Mouse (Mus musculus): ENCODE data around the gene Olfr1242. TPM values are rescaled to one million over a fixed set of nuclear protein-coding genes. Genes with fewer than 3 reads are reported as not detected.
A peak's percentile ranks its signal among the peaks of the same experiment; 100 is the strongest.

The Olfr1242 gene
- total RNA-seq (2014; rRNA removed) (not detected in 2 replicates), polyA plus RNA-seq (2015; fragmentation: Nextera tagmentation; extraction: Ambion mirVana) (not detected in 2 replicates)

DNA sequence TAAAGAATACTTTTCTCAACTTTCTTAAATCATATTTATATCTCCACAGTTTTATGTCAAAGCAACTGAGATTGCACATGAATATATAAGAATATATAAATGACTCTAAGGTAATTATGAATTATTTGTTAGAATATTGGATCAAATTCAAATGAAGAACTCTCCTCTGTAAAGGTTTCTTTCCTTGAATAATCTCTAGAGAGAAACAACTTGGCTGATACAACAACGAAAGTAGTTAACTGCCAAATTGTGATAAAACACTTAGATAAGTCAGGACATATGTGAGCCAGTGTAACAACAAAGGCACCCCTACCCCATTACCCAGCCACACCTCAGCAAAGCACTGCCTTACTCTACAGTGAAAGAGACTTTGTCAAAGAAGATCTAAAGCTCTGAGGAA, at the start of gene Olfr1242:
Olfr1242 (minus strand) TSS at position 101 of the 400 bp plus-strand sequence.
- Histone ChIP-seq H3K4me2 (ENCODE audit: low read depth, low read length, poor library complexity, severe bottlenecking) (no peak within 1 kb of the TSS), H3K4me3 (ENCODE audit: low read depth, low read length) (no peak within 1 kb of the TSS), H3K27me3 (ENCODE audit: insufficient read depth, low read length) (no peaks in the 10 kb centered on the region), H3K4me1 (ENCODE audit: insufficient read depth, low read length) (no peaks in the 10 kb centered on the region), H3K9ac (replicated peaks; ENCODE audit: low read length, poor library complexity, severe bottlenecking) (no peak within 1 kb of the TSS), H3K27ac (ENCODE audit: low read depth, low read length) (no peak within 1 kb of the TSS), H3K36me3 (ENCODE audit: insufficient read depth, low read length) (no peaks in the 10 kb centered on the region), H3K9me3 (ENCODE audit: low read length) (no peaks in the 10 kb centered on the region)
- no peak for DNase-seq (ENCODE audit: low spot score)
- WGBS = 87% methylated on average over 1 of the region's 1 CpGs
- no peak for ATAC-seq (ENCODE audit: low FRiP score)
- TF ChIP-seq CTCF (IDR thresholded peaks at IDR 0.05) = no peak

GRCm38 (mm10) chr2:89544516-89544915, 46.4 kb upstream of the Olfr1242 start:
- H3K9me3 ChIP-seq (ENCODE audit: low read length) = no peaks in the 10 kb centered on the region
- H3K27ac ChIP-seq (ENCODE audit: low read depth, low read length) = no peak overlapping the region
- no peak overlapping the region for H3K4me3 ChIP-seq (ENCODE audit: low read depth, low read length)
- peak; percentile 38; the same call in 1 of the 2 replicates for ATAC-seq (ENCODE audit: low FRiP score)
- no peaks in the 10 kb centered on the region for H3K4me1 ChIP-seq (ENCODE audit: insufficient read depth, low read length)
- DNase-seq (ENCODE audit: low spot score) = peak; percentile 69
- no peaks in the 10 kb centered on the region for H3K36me3 ChIP-seq (ENCODE audit: insufficient read depth, low read length)
- H3K27me3 ChIP-seq (ENCODE audit: insufficient read depth, low read length) = no peaks in the 10 kb centered on the region
- 38% methylated on average over 2 of the region's 2 CpGs for WGBS
- no peak overlapping the region for H3K9ac ChIP-seq (replicated peaks; ENCODE audit: low read length, poor library complexity, severe bottlenecking)
- H3K4me2 ChIP-seq (ENCODE audit: low read depth, low read length, poor library complexity, severe bottlenecking) = no peak overlapping the region
- TF ChIP-seq CTCF (IDR thresholded peaks at IDR 0.05) = peak; percentile 82

GRCm38 (mm10) chr2:89539923-89540322, 41.8 kb upstream of the Olfr1242 start:
- no peaks in the 10 kb centered on the region for H3K27me3 ChIP-seq (ENCODE audit: insufficient read depth, low read length)
- H3K27ac ChIP-seq (ENCODE audit: low read depth, low read length) = no peak overlapping the region
- H3K4me3 ChIP-seq (ENCODE audit: low read depth, low read length) = no peak overlapping the region
- H3K9ac ChIP-seq (replicated peaks; ENCODE audit: low read length, poor library complexity, severe bottlenecking) = no peak overlapping the region
- H3K9me3 ChIP-seq (ENCODE audit: low read length) = no peaks in the 10 kb centered on the region
- H3K4me1 ChIP-seq (ENCODE audit: insufficient read depth, low read length) = no peaks in the 10 kb centered on the region
- no peak for DNase-seq (ENCODE audit: low spot score)
- no peaks in the 10 kb centered on the region for H3K36me3 ChIP-seq (ENCODE audit: insufficient read depth, low read length)
- WGBS = 67% methylated on average over 1 of the region's 1 CpGs
- ATAC-seq (ENCODE audit: low FRiP score) = no peak
- TF ChIP-seq CTCF (IDR thresholded peaks at IDR 0.05) = no peak
- H3K4me2 ChIP-seq (ENCODE audit: low read depth, low read length, poor library complexity, severe bottlenecking) = no peak overlapping the region

DNA sequence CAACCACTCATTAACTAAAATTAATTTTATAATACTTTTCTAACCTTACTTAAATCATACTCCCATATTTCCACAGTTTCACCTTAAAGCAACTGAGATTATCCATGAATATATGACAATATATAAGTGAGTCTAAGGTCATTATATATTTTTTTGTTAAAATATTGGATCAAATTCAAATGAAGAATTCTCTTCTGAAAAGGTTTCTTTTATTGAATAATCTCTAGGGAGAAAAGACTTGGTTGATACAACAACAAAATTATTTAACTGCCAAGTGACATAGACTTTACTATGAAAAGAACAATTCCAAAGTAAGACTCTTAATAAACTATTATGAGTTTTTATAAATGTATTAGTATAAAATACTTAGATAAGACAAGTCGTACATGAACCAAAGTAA, 33.3 kb upstream of the Olfr1242 start, which contains the start of gene Olfr1243:
Olfr1243 (minus strand) TSS at position 101 of the 400 bp plus-strand sequence.
- Histone ChIP-seq H3K9me3 (ENCODE audit: low read length) (no peaks in the 10 kb centered on the region), H3K27me3 (ENCODE audit: insufficient read depth, low read length) (no peaks in the 10 kb centered on the region), H3K4me3 (ENCODE audit: low read depth, low read length) (no peak within 1 kb of the TSS), H3K27ac (ENCODE audit: low read depth, low read length) (no peak within 1 kb of the TSS), H3K9ac (replicated peaks; ENCODE audit: low read length, poor library complexity, severe bottlenecking) (no peak within 1 kb of the TSS), H3K4me1 (ENCODE audit: insufficient read depth, low read length) (no peaks in the 10 kb centered on the region), H3K4me2 (ENCODE audit: low read depth, low read length, poor library complexity, severe bottlenecking) (no peak within 1 kb of the TSS), H3K36me3 (ENCODE audit: insufficient read depth, low read length) (no peaks in the 10 kb centered on the region)
- DNase-seq (ENCODE audit: low spot score) = no peak
- no peak for TF ChIP-seq CTCF (IDR thresholded peaks at IDR 0.05)
- no peak for ATAC-seq (ENCODE audit: low FRiP score)
- WGBS = 89% methylated on average over 1 of the region's 1 CpGs

DNA sequence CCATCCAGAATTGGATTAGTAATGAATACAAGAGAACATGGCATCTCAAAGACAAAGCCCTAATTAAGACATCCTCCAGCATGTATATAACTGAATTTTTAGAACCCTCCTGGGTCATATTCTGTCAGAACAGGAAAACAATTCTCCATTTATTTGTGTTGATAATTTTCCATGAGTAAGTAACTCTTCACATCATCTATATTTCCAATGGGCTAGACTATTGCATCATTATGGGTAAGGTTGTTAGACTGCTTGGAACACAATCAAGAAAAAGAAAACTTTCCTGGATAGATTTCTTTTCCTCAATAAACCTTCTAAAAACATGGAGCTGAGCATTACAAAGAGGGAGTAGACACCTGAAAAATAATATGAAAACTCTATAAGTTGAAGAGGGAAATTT, 11.1 kb downstream of the Olfr1242 start, which contains the start of gene Olfr1241:
Olfr1241 (minus strand) TSS at position 101 of the 400 bp plus-strand sequence.
- no peak within 1 kb of the TSS for H3K4me3 ChIP-seq (ENCODE audit: low read depth, low read length)
- no peaks in the 10 kb centered on the region for H3K4me1 ChIP-seq (ENCODE audit: insufficient read depth, low read length)
- no peaks in the 10 kb centered on the region for H3K9me3 ChIP-seq (ENCODE audit: low read length)
- no peaks in the 10 kb centered on the region for H3K27me3 ChIP-seq (ENCODE audit: insufficient read depth, low read length)
- H3K27ac ChIP-seq (ENCODE audit: low read depth, low read length) = no peak within 1 kb of the TSS
- no peak for DNase-seq (ENCODE audit: low spot score)
- H3K4me2 ChIP-seq (ENCODE audit: low read depth, low read length, poor library complexity, severe bottlenecking) = no peak within 1 kb of the TSS
- no peaks in the 10 kb centered on the region for H3K36me3 ChIP-seq (ENCODE audit: insufficient read depth, low read length)
- H3K9ac ChIP-seq (replicated peaks; ENCODE audit: low read length, poor library complexity, severe bottlenecking) = no peak within 1 kb of the TSS
- ATAC-seq (ENCODE audit: low FRiP score) = no peak
- no peak for TF ChIP-seq CTCF (IDR thresholded peaks at IDR 0.05)

GRCm38 (mm10) chr2:89442900-89443299, 55.2 kb downstream of the Olfr1242 start, which contains the start of gene Olfr1240:
Gene Olfr1240 (minus strand): TSS chr2:89443000.
- WGBS = 80% methylated on average over 3 of the region's 3 CpGs
- H3K36me3 ChIP-seq (ENCODE audit: insufficient read depth, low read length) = no peaks in the 10 kb centered on the region
- H3K4me2 ChIP-seq (ENCODE audit: low read depth, low read length, poor library complexity, severe bottlenecking) = no peak within 1 kb of the TSS
- no peak for TF ChIP-seq CTCF (IDR thresholded peaks at IDR 0.05)
- DNase-seq (ENCODE audit: low spot score) (no peak), ATAC-seq (ENCODE audit: low FRiP score) (no peak)
- no peak within 1 kb of the TSS for H3K4me3 ChIP-seq (ENCODE audit: low read depth, low read length)
- no peak within 1 kb of the TSS for H3K9ac ChIP-seq (replicated peaks; ENCODE audit: low read length, poor library complexity, severe bottlenecking)
- no peaks in the 10 kb centered on the region for H3K4me1 ChIP-seq (ENCODE audit: insufficient read depth, low read length)
- H3K27ac ChIP-seq (ENCODE audit: low read depth, low read length) = no peak within 1 kb of the TSS
- no peaks in the 10 kb centered on the region for H3K9me3 ChIP-seq (ENCODE audit: low read length)
- no peaks in the 10 kb centered on the region for H3K27me3 ChIP-seq (ENCODE audit: insufficient read depth, low read length)

Other genes starting within 250 kb of the Olfr1242 start
- not detected in 2 replicates for gene Olfr1228, start 244.3 kb downstream of the Olfr1242 start, total RNA-seq (2014; rRNA removed)
- gene Olfr1228, start 244.3 kb downstream of the Olfr1242 start, polyA plus RNA-seq (2015; fragmentation: Nextera tagmentation; extraction: Ambion mirVana) = not detected in 2 replicates
- gene Olfr1229, start 210.3 kb downstream of the Olfr1242 start, total RNA-seq (2014; rRNA removed) = not detected in 2 replicates
- not detected in 2 replicates for gene Olfr1229, start 210.3 kb downstream of the Olfr1242 start, polyA plus RNA-seq (2015; fragmentation: Nextera tagmentation; extraction: Ambion mirVana)
- gene Olfr1230, start 201.1 kb downstream of the Olfr1242 start, total RNA-seq (2014; rRNA removed) = not detected in 2 replicates
- not detected in 2 replicates for gene Olfr1230, start 201.1 kb downstream of the Olfr1242 start, polyA plus RNA-seq (2015; fragmentation: Nextera tagmentation; extraction: Ambion mirVana)
- gene Olfr1231, start 191.3 kb downstream of the Olfr1242 start, total RNA-seq (2014; rRNA removed) = not detected in 2 replicates
- not detected in 2 replicates for gene Olfr1231, start 191.3 kb downstream of the Olfr1242 start, polyA plus RNA-seq (2015; fragmentation: Nextera tagmentation; extraction: Ambion mirVana)
- gene Olfr1232, start 168.7 kb downstream of the Olfr1242 start, total RNA-seq (2014; rRNA removed) = not detected in 2 replicates
- not detected in 2 replicates for gene Olfr1232, start 168.7 kb downstream of the Olfr1242 start, polyA plus RNA-seq (2015; fragmentation: Nextera tagmentation; extraction: Ambion mirVana)
- gene Olfr1233, start 155.9 kb downstream of the Olfr1242 start, total RNA-seq (2014; rRNA removed) = not detected in 2 replicates
- gene Olfr1233, start 155.9 kb downstream of the Olfr1242 start, polyA plus RNA-seq (2015; fragmentation: Nextera tagmentation; extraction: Ambion mirVana) = not detected in 2 replicates
- not detected in 2 replicates for gene Olfr1234, start 133.5 kb downstream of the Olfr1242 start, total RNA-seq (2014; rRNA removed)
- not detected in 2 replicates for gene Olfr1234, start 133.5 kb downstream of the Olfr1242 start, polyA plus RNA-seq (2015; fragmentation: Nextera tagmentation; extraction: Ambion mirVana)
- gene Olfr1238, start 88.7 kb downstream of the Olfr1242 start, total RNA-seq (2014; rRNA removed) = not detected in 2 replicates
- not detected in 2 replicates for gene Olfr1238, start 88.7 kb downstream of the Olfr1242 start, polyA plus RNA-seq (2015; fragmentation: Nextera tagmentation; extraction: Ambion mirVana)
- not detected in 2 replicates for gene Olfr1239, start 77.9 kb downstream of the Olfr1242 start, total RNA-seq (2014; rRNA removed)
- not detected in 2 replicates for gene Olfr1239, start 77.9 kb downstream of the Olfr1242 start, polyA plus RNA-seq (2015; fragmentation: Nextera tagmentation; extraction: Ambion mirVana)
- gene Olfr1240, start 55.3 kb downstream of the Olfr1242 start, total RNA-seq (2014; rRNA removed) = not detected in 2 replicates
- not detected in 2 replicates for gene Olfr1240, start 55.3 kb downstream of the Olfr1242 start, polyA plus RNA-seq (2015; fragmentation: Nextera tagmentation; extraction: Ambion mirVana)
- gene Olfr1241, start 11.2 kb downstream of the Olfr1242 start, total RNA-seq (2014; rRNA removed) = not detected in 2 replicates
- gene Olfr1241, start 11.2 kb downstream of the Olfr1242 start, polyA plus RNA-seq (2015; fragmentation: Nextera tagmentation; extraction: Ambion mirVana) = not detected in 2 replicates
- gene Olfr1243, start 33.2 kb upstream of the Olfr1242 start, total RNA-seq (2014; rRNA removed) = not detected in 2 replicates
- not detected in 2 replicates for gene Olfr1243, start 33.2 kb upstream of the Olfr1242 start, polyA plus RNA-seq (2015; fragmentation: Nextera tagmentation; extraction: Ambion mirVana)
- gene Olfr1245, start 80.1 kb upstream of the Olfr1242 start, total RNA-seq (2014; rRNA removed) = not detected in 2 replicates
- gene Olfr1245, start 80.1 kb upstream of the Olfr1242 start, polyA plus RNA-seq (2015; fragmentation: Nextera tagmentation; extraction: Ambion mirVana) = not detected in 2 replicates
- not detected in 2 replicates for gene Olfr1246, start 94.8 kb upstream of the Olfr1242 start, total RNA-seq (2014; rRNA removed)
- gene Olfr1246, start 94.8 kb upstream of the Olfr1242 start, polyA plus RNA-seq (2015; fragmentation: Nextera tagmentation; extraction: Ambion mirVana) = not detected in 2 replicates
- gene Olfr1247, start 115.8 kb upstream of the Olfr1242 start, total RNA-seq (2014; rRNA removed) = not detected in 2 replicates
- not detected in 2 replicates for gene Olfr1247, start 115.8 kb upstream of the Olfr1242 start, polyA plus RNA-seq (2015; fragmentation: Nextera tagmentation; extraction: Ambion mirVana)
- not detected in 2 replicates for gene Olfr1248, start 119.9 kb upstream of the Olfr1242 start, total RNA-seq (2014; rRNA removed)
- not detected in 2 replicates for gene Olfr1248, start 119.9 kb upstream of the Olfr1242 start, polyA plus RNA-seq (2015; fragmentation: Nextera tagmentation; extraction: Ambion mirVana)
- not detected in 2 replicates for gene Olfr1249, start 136.6 kb upstream of the Olfr1242 start, total RNA-seq (2014; rRNA removed)
- not detected in 2 replicates for gene Olfr1249, start 136.6 kb upstream of the Olfr1242 start, polyA plus RNA-seq (2015; fragmentation: Nextera tagmentation; extraction: Ambion mirVana)
- gene Olfr1250, start 163.1 kb upstream of the Olfr1242 start, total RNA-seq (2014; rRNA removed) = not detected in 2 replicates
- not detected in 2 replicates for gene Olfr1250, start 163.1 kb upstream of the Olfr1242 start, polyA plus RNA-seq (2015; fragmentation: Nextera tagmentation; extraction: Ambion mirVana)
- not detected in 2 replicates for gene Olfr1251, start 173.6 kb upstream of the Olfr1242 start, total RNA-seq (2014; rRNA removed)
- gene Olfr1251, start 173.6 kb upstream of the Olfr1242 start, polyA plus RNA-seq (2015; fragmentation: Nextera tagmentation; extraction: Ambion mirVana) = not detected in 2 replicates
- gene Olfr1252, start 226.7 kb upstream of the Olfr1242 start, total RNA-seq (2014; rRNA removed) = not detected in 2 replicates
- not detected in 2 replicates for gene Olfr1252, start 226.7 kb upstream of the Olfr1242 start, polyA plus RNA-seq (2015; fragmentation: Nextera tagmentation; extraction: Ambion mirVana)